Mouse (Mus musculus) olfactory bulb, adult 2 months (tissue): ENCODE data around the gene Fbxo42.

Experiments
- CTCF ChIP-seq: fragments of 200-500 bp; IDR thresholded peaks from 2 replicates; pipeline ENCODE4 v1.5.1; 2012; ENCODE audit warnings: low read depth, mild to moderate bottlenecking, low read length, moderate library complexity; ENCODE audit not compliant: insufficient read depth
- POLR2A ChIP-seq: fragments of 200-500 bp; IDR thresholded peaks from 2 replicates; pipeline ENCODE4 v1.6.1; 2012; ENCODE audit warnings: mild to moderate bottlenecking, low read depth, low read length, moderate library complexity; ENCODE audit not compliant: insufficient read depth

- TF ChIP-seq CTCF (no peak), POLR2A (no peak)
Observed at GRCm38 (mm10) chr4:141251071-141251470, 103.4 kb downstream of the Fbxo42 start.
